Mouse (Mus musculus): Measurements from ENCODE around the gene Pld4.

Pld4 gene

GRCm38 (mm10) chr12:112760154-112760926 lies at the start of gene Pld4:
Gene Pld4 (plus strand): TSS chr12:112760655.
- DNase-seq (ENCODE audit: low spot score): no peak

- DNase-seq (ENCODE audit: low spot score): no peak
Observed at GRCm38 (mm10) chr12:112713984-112714383, 46.5 kb upstream of the Pld4 start.

GRCm38 (mm10) chr12:112717140-112717539 lies 43.3 kb upstream of the Pld4 start:
- DNase-seq (ENCODE audit: low spot score): no peak

- DNase-seq (ENCODE audit: low spot score): no peak
Observed at GRCm38 (mm10) chr12:112718995-112719394, 41.5 kb upstream of the Pld4 start.

- no peak for DNase-seq (ENCODE audit: low spot score)
Observed at GRCm38 (mm10) chr12:112720216-112720615, 40.2 kb upstream of the Pld4 start, which contains the start of gene Cep170b. Gene Cep170b (plus strand): TSS chr12:112720455.

GRCm38 (mm10) chr12:112720890-112721423 lies 39.5 kb upstream of the Pld4 start:
- no peak for DNase-seq (ENCODE audit: low spot score)

- no peak for DNase-seq (ENCODE audit: low spot score)
Observed at GRCm38 (mm10) chr12:112721424-112722239, 38.8 kb upstream of the Pld4 start.

- no peak for DNase-seq (ENCODE audit: low spot score)
Observed at GRCm38 (mm10) chr12:112722240-112723027, 38.0 kb upstream of the Pld4 start.

- DNase-seq (ENCODE audit: low spot score): no peak
Observed at GRCm38 (mm10) chr12:112723028-112723330, 37.5 kb upstream of the Pld4 start.

GRCm38 (mm10) chr12:112723445-112723844 lies 37.0 kb upstream of the Pld4 start:
- DNase-seq (ENCODE audit: low spot score): no peak

GRCm38 (mm10) chr12:112724077-112724805 lies 36.2 kb upstream of the Pld4 start:
- peak; percentile 72 for DNase-seq (ENCODE audit: low spot score)

GRCm38 (mm10) chr12:112727801-112728200 lies 32.7 kb upstream of the Pld4 start:
- DNase-seq (ENCODE audit: low spot score): no peak

GRCm38 (mm10) chr12:112730808-112731207 lies 29.6 kb upstream of the Pld4 start:
- DNase-seq (ENCODE audit: low spot score): no peak

- no peak for DNase-seq (ENCODE audit: low spot score)
Observed at GRCm38 (mm10) chr12:112732591-112732990, 27.9 kb upstream of the Pld4 start.

GRCm38 (mm10) chr12:112734108-112734820 lies 26.2 kb upstream of the Pld4 start:
- DNase-seq (ENCODE audit: low spot score): no peak

GRCm38 (mm10) chr12:112734881-112735655 lies 25.4 kb upstream of the Pld4 start:
- DNase-seq (ENCODE audit: low spot score): no peak

- DNase-seq (ENCODE audit: low spot score): no peak
Observed at GRCm38 (mm10) chr12:112735896-112736635, 24.4 kb upstream of the Pld4 start.

- no peak for DNase-seq (ENCODE audit: low spot score)
Observed at GRCm38 (mm10) chr12:112736636-112736925, 23.9 kb upstream of the Pld4 start.

- no peak for DNase-seq (ENCODE audit: low spot score)
Observed at GRCm38 (mm10) chr12:112737081-112737480, 23.4 kb upstream of the Pld4 start.

GRCm38 (mm10) chr12:112737761-112738160 lies 22.7 kb upstream of the Pld4 start:
- DNase-seq (ENCODE audit: low spot score): no peak
